Mouse (Mus musculus): ENCODE results near the gene Fibcd1. TPM values are rescaled to one million over a fixed set of nuclear protein-coding genes. Genes with fewer than 3 reads are reported as not detected.

Fibcd1 gene
- total and polyA plus RNA-seq, 2 experiments from 2014 or later: not detected

GRCm38 (mm10) chr2:31767104-31767503, 78.7 kb downstream of the Fibcd1 start:
- Histone ChIP-seq H3K27me3 (ENCODE audit: control insufficient read depth, insufficient read depth, low read length) (no peaks in the 10 kb centered on the region), H3K9ac (replicated peaks; ENCODE audit: low read depth, low read length) (no peak overlapping the region), H3K4me3 (ENCODE audit: low read depth, low read length) (no peak overlapping the region), H3K4me1 (ENCODE audit: control insufficient read depth, insufficient read depth) (peaks cover 65% of the 10 kb centered on the region), H3K27ac (ENCODE audit: low read depth) (0 out of 2 replicates have a peak overlapping the region, but pooled peaks have one; percentile 54), H3K4me2 (ENCODE audit: low read depth, low read length) (no peak overlapping the region), H3K36me3 (replicated peaks; ENCODE audit: control insufficient read depth, insufficient read depth, low read length) (no peaks in the 10 kb centered on the region), H3K9me3 (replicated peaks; ENCODE audit: control insufficient read depth, low read length) (no peaks in the 10 kb centered on the region)
- DNase-seq (ENCODE audit: low spot score): no peak
- no peak for ATAC-seq (ENCODE audit: insufficient read depth, low read depth)
- WGBS: 86% methylated on average over 6 of the region's 6 CpGs
- no peak for TF ChIP-seq CTCF (IDR thresholded peaks at IDR 0.05; ENCODE audit: low read depth)
- no peak for TF ChIP-seq EP300 (IDR thresholded peaks at IDR 0.05; ENCODE audit: low read depth)

Other genes starting within 250 kb of the Fibcd1 start
- gene Prdm12, start 206.0 kb downstream of the Fibcd1 start, total RNA-seq (2014; rRNA removed; ENCODE audit: low replicate concordance): not detected in 2 replicates
- gene Prdm12, start 206.0 kb downstream of the Fibcd1 start, polyA plus RNA-seq (2015; fragmentation: Nextera tagmentation; extraction: Ambion mirVana): not detected in 2 replicates
- gene Exosc2, start 175.3 kb downstream of the Fibcd1 start, total RNA-seq (2014; rRNA removed; ENCODE audit: low replicate concordance): 22.0 and 39.8 TPM in 2 replicates
- gene Exosc2, start 175.3 kb downstream of the Fibcd1 start, polyA plus RNA-seq (2015; fragmentation: Nextera tagmentation; extraction: Ambion mirVana): 17.9 and 19.9 TPM in 2 replicates
- gene Abl1, start 157.6 kb downstream of the Fibcd1 start, total RNA-seq (2014; rRNA removed; ENCODE audit: low replicate concordance): 69.3 and 83.2 TPM in 2 replicates
- gene Abl1, start 157.6 kb downstream of the Fibcd1 start, polyA plus RNA-seq (2015; fragmentation: Nextera tagmentation; extraction: Ambion mirVana): 12.7 and 14.5 TPM in 2 replicates
- not detected in 2 replicates for gene Qrfp, start 35.4 kb downstream of the Fibcd1 start, total RNA-seq (2014; rRNA removed; ENCODE audit: low replicate concordance)
- gene Qrfp, start 35.4 kb downstream of the Fibcd1 start, polyA plus RNA-seq (2015; fragmentation: Nextera tagmentation; extraction: Ambion mirVana): 0.04 TPM in 1 of 2 replicates, not detected in the other
- gene Lamc3, start 41.3 kb upstream of the Fibcd1 start, total RNA-seq (2014; rRNA removed; ENCODE audit: low replicate concordance): 0.65 and 1.8 TPM in 2 replicates
- 0.14 and 0.16 TPM in 2 replicates for gene Lamc3, start 41.3 kb upstream of the Fibcd1 start, polyA plus RNA-seq (2015; fragmentation: Nextera tagmentation; extraction: Ambion mirVana)
- gene Aif1l, start 104.1 kb upstream of the Fibcd1 start, total RNA-seq (2014; rRNA removed; ENCODE audit: low replicate concordance): 21.6 and 35.9 TPM in 2 replicates
- 36.5 and 37.4 TPM in 2 replicates for gene Aif1l, start 104.1 kb upstream of the Fibcd1 start, polyA plus RNA-seq (2015; fragmentation: Nextera tagmentation; extraction: Ambion mirVana)
- gene Nup214, start 128.4 kb upstream of the Fibcd1 start, total RNA-seq (2014; rRNA removed; ENCODE audit: low replicate concordance): 17.3 and 17.7 TPM in 2 replicates
- gene Nup214, start 128.4 kb upstream of the Fibcd1 start, polyA plus RNA-seq (2015; fragmentation: Nextera tagmentation; extraction: Ambion mirVana): 35.7 and 37.9 TPM in 2 replicates
- gene Fam78a, start 238.9 kb upstream of the Fibcd1 start, total RNA-seq (2014; rRNA removed; ENCODE audit: low replicate concordance): 28.7 and 34.9 TPM in 2 replicates
- gene Fam78a, start 238.9 kb upstream of the Fibcd1 start, polyA plus RNA-seq (2015; fragmentation: Nextera tagmentation; extraction: Ambion mirVana): 14.6 and 18.0 TPM in 2 replicates
- gene Plpp7, start 249.5 kb upstream of the Fibcd1 start, total RNA-seq (2014; rRNA removed; ENCODE audit: low replicate concordance): 30.7 and 56.3 TPM in 2 replicates
- 23.4 and 24.0 TPM in 2 replicates for gene Plpp7, start 249.5 kb upstream of the Fibcd1 start, polyA plus RNA-seq (2015; fragmentation: Nextera tagmentation; extraction: Ambion mirVana)